In the genomic region with DNA sequence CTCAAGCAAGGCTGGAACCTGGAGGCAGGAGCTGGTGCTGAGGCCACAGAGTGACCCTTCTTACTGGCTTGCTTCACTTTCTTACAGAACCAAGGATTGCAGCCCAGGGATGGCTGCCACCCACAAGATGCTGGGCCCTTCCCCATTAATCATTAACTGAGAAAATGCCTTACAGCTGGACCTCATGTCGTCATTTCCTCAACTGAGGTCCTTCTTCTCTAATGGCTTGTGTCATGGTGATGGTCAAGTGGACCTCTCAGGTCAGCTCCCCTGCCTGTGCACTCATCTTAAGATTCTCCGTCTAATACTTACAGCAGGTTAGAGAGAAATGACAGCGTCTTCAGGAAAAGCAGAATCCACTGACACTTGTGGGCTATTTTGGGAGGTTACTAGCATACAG, we compare ENCODE assay signal across 7 mouse cellular contexts. TPM values are rescaled to one million over a fixed set of nuclear protein-coding genes. Genes with fewer than 3 reads are reported as not detected.
DNase-seq lines count a peak whose midpoint lies in the region; ATAC-seq lines count a peak whose summit lies in the region.

No protein-coding gene starts in this region.

- no peaks in the 10 kb centered on the region for H3K27me3 ChIP-seq in forebrain, embryonic 16.5 days (replicated peaks; ENCODE audit: control insufficient read depth, insufficient read depth, low read length)
- no peaks in the 10 kb centered on the region for H3K27me3 ChIP-seq in liver, embryonic 15.5 days

- peak overlapping the region; percentile 59 for H3K4me3 ChIP-seq in forebrain, embryonic 16.5 days (replicated peaks; ENCODE audit: low read length)
- H3K4me3 ChIP-seq in liver, embryonic 15.5 days (replicated peaks): peak overlapping the region; percentile 70

- DNase-seq in 3T3-L1 (ENCODE audit: low read depth, low spot score) (peak; percentile 7), A20 (ENCODE audit: low read depth, low spot score) (peak; percentile 34)
- DNase-seq in embryo, embryonic 10 days (ENCODE audit: low spot score): no peak
- no peak for DNase-seq in spleen, adult 18-20 months
- no peak for DNase-seq in lung, postnatal 10 days

- ATAC-seq in forebrain, embryonic 16.5 days: no peak
- no peak for ATAC-seq in liver, embryonic 15.5 days (ENCODE audit: insufficient read depth)

- H3K9me3 ChIP-seq in forebrain, embryonic 16.5 days (ENCODE audit: control insufficient read depth, low read length): no peaks in the 10 kb centered on the region
- H3K9me3 ChIP-seq in liver, embryonic 15.5 days (replicated peaks): no peaks in the 10 kb centered on the region

- H3K27ac ChIP-seq in forebrain, embryonic 16.5 days (ENCODE audit: low read length): no peak overlapping the region
- H3K27ac ChIP-seq in liver, embryonic 15.5 days (replicated peaks): peak overlapping the region; percentile 84

- no peaks in the 10 kb centered on the region for H3K36me3 ChIP-seq in forebrain, embryonic 16.5 days (ENCODE audit: control insufficient read depth, insufficient read depth)
- peaks cover 46% of the 10 kb centered on the region for H3K36me3 ChIP-seq in liver, embryonic 15.5 days (replicated peaks)

- peak overlapping the region; percentile 13; the same call in 1 of the 2 replicates for H3K9ac ChIP-seq in forebrain, embryonic 16.5 days (replicated peaks; ENCODE audit: low read depth, low read length)
- peak overlapping the region; percentile 67 for H3K9ac ChIP-seq in liver, embryonic 15.5 days

- peaks cover 16% of the 10 kb centered on the region for H3K4me1 ChIP-seq in forebrain, embryonic 16.5 days (replicated peaks; ENCODE audit: control insufficient read depth, insufficient read depth, low read length)
- H3K4me1 ChIP-seq in liver, embryonic 15.5 days (replicated peaks): peaks cover 35% of the 10 kb centered on the region

- H3K4me2 ChIP-seq in forebrain, embryonic 16.5 days (ENCODE audit: low read length): peak overlapping the region; percentile 81
- peak overlapping the region; percentile 82 for H3K4me2 ChIP-seq in liver, embryonic 15.5 days

- WGBS in forebrain, embryonic 16.5 days: 40% methylated on average over 3 of the region's 3 CpGs
- WGBS in liver, embryonic 15.5 days (ENCODE audit: insufficient replicate concordance): 27% methylated on average over 3 of the region's 3 CpGs

RNA-seq across cellular contexts. Expression of gene Dlgap5, which starts 0.9 kb away (rescaled TPM):
- polyA plus RNA-seq in forebrain, embryonic 16.5 days (2015; fragmentation: Nextera tagmentation; extraction: Ambion mirVana): 15.9 and 16.5 TPM in 2 replicates
- polyA plus RNA-seq in liver, embryonic 15.5 days (2015; fragmentation: Nextera tagmentation; extraction: Ambion mirVana): 50.8 and 51.3 TPM in 2 replicates

RNA-seq across cellular contexts. Expression of gene Fbxo34, which starts 32.9 kb away (rescaled TPM):
- polyA plus RNA-seq in forebrain, embryonic 16.5 days (2015; fragmentation: Nextera tagmentation; extraction: Ambion mirVana): 20.3 and 23.1 TPM in 2 replicates
- polyA plus RNA-seq in liver, embryonic 15.5 days (2015; fragmentation: Nextera tagmentation; extraction: Ambion mirVana): 40.4 and 46.5 TPM in 2 replicates

RNA-seq across cellular contexts. Expression of gene Lgals3, which starts 49.8 kb away (rescaled TPM):
- polyA plus RNA-seq in forebrain, embryonic 16.5 days (2015; fragmentation: Nextera tagmentation; extraction: Ambion mirVana): 2.2 and 2.9 TPM in 2 replicates
- polyA plus RNA-seq in liver, embryonic 15.5 days (2015; fragmentation: Nextera tagmentation; extraction: Ambion mirVana): 43.1 and 47.0 TPM in 2 replicates

Comparison
In these comparisons a context has a peak if more than half of its experiments do, and no peak if none do; other contexts are left out.
1. DNase-seq: peak in 3T3-L1 (single experiment) and A20 (single experiment); none in embryo, embryonic 10 days (single experiment), spleen, adult 18-20 months (0 of 2) and lung, postnatal 10 days (single experiment).
2. RNA of gene Lgals3, which starts 49.8 kb away (polyA plus RNA-seq): 43.1 to 47.0 TPM in liver, embryonic 15.5 days; 2.2 to 2.9 TPM in forebrain, embryonic 16.5 days; every median in the first group is over 10 times any median in the second.